Mouse (Mus musculus) thymus, postnatal 25 days (tissue): ENCODE results near the gene Slc39a13.
"Not testable (repeated sequence)": the region's sequence is repeated elsewhere in the genome, so short reads cannot be mapped to it uniquely, and the experiment has no call there.

Source experiments
- DNase-seq: peaks from one replicate; pipeline ENCODE4 v3.0.0; 2022

The Slc39a13 gene

DNA sequence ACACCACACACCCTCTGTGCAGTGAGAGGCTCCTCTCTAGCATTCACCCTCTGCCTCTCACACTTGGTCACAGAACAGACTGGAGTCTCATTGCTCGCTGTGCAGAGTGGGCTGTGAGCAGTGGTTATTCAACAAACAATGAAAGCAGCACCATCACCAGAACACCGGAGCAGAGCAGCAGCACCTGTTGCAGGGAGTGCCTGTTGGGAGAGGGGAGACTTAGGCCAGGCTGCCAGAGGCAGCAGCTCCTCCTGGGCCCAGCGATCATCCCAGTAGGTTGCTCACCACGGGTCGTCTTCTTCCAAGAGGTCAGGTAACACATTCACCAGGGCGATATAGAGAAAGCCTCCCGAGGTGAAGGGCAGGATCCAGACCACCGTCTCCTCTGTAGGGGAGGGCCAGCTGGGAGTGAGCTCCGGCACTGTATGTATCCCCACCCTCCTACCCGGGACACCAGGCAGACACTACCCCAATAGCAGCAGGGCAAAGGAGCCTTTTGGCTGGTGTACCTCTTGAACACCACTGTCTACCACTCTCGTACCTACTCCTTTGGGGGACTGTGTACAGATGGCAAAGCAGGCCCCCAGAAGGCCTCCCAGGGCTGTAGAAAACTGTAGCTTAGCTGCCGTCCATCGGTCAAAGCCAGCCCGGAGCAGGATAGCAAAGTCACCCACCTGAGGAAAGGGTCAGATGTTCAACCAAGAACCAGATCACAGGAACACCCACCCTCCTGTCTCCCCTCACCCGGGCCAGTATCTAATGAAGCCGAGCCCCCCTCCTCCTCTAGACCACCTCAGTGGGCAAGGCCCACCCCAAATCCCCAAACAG lies 7.2 kb downstream of the Slc39a13 start:
- no peak for DNase-seq

DNA sequence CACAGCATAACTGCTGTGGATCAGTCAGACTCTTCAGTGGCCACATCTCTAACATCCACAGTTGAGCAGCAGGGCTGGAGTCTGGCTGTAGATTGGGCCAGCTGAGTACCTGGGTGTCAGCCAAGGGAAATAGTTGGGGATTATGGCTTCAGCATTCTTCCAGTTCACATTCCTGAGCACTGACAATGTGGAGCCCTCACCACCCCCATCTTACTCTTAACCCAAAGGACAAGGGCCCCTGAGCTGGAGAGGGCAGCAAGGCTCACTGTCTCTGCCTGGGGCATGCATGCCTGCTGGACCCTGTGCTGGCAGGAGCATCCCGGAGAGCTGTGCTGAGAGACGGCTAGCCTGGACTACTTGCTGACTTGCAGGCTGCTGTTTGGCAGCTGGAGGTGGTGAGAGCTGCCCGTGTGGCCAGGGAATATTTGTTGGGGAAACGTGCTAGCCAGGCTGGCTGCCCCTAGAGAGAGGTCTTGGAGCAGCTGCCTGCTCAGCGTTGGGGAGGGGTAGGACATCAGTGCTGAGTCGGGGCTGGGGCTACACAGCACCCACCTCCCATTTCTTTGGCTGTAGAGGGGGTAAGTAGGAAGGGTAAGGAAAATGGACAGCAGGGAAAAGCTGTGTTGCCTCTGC lies 8.3 kb downstream of the Slc39a13 start:
- DNase-seq: no peak

DNA sequence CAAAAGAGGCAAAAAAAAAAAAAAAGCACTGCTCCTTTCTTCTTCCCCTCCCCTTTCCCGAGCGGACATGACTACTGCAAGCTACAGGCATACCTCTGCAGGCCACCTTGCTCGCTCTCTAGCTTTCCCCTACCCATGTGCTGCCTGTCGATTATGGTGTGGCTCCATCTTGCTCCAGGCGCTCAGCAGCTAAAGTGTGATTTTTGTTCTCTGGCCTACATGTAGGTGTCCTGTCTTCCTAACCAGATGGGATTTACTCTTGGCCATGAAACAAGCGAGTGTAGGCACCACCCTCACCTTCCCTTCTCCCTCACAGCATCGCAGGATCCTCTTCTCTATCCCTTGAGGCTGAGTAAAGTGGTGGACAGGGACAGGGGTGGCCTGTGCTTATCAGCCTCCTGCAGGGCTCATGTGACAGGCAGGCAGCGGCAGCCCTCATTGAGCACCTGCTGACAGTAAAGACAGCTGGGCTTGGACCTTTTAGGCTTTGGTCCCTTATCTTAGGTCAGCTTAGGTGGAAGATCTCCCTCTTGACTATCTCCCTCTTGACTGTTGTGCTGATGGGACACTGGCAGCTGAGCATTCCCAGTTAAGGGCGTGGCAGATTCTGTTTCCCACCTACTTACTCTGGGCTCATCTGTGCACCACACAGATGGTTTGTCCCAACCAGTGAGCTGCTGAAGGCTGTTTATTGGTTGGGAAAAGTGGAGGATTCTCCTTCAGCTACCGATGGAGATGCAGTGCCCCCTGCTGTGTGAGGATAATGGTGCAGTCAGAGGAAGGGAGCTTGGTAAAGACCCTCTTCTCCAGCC lies 9.5 kb downstream of the Slc39a13 start:
- peak; percentile 36 for DNase-seq

DNA sequence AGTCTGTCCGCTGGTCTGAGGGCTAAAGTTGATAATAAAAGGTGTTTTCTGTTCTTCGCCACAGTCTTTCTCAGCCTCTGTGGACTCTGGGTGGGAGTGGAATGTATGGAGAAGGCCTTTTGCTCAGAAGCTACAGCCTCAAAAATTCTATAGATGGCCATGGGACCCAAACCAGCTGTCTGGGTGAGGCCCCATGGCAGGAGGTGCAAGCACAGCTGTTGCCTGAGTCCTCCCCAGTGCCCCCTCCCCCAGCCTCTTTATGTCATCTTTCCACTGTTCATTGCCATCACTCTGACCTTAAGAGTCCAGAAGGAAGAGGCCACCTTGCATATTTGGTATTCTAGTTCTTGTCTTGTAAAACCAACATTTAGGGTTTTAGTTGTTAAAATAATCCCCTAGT lies 10.8 kb downstream of the Slc39a13 start:
- DNase-seq: no peak

DNA sequence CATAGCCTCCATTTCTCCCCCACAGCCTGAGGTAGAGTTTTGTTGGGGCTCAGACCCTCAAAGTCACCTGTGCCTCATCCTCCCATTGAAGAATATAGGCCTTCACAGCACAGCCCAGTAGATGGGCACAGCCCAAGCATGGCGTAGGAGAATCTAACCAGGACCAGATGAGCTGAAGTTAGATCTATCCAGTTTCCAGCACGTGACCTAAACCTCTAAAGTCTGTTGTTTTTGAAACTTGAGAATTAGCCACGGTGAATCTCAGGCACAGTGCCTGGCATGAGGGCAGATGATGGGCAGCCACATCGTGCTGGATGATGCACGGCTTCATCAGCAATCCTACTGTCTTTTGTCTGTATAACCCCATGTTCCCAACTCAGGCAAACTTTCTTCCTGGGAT lies 11.8 kb downstream of the Slc39a13 start:
- no peak for DNase-seq

DNA sequence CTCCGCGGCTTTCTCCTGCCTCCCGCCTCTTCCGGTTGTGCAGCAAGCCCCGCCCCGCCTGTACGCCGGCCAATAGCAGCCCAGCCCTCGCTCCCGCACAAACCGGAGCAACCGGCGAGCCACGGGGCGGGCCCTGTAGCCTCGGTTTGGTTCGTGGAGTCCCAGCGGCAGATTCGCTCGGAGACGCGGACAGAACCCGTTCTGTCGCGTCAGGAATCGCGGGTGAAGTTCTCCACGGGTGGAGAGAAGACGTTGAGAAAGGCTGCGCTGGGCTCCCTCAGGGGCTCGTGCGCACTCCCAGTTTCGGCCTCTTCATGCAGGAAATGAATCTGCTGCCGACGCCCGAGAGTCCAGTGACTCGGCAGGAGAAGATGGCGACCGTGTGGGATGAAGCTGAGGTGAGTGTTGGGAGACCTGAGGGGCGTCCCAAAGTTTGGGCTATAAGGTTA lies 16.3 kb downstream of the Slc39a13 start, which contains the start of gene Psmc3:
TSS of gene Psmc3 (plus strand) at position 76 of the 449 bp plus-strand sequence.
- peak; percentile 97 for DNase-seq

DNA sequence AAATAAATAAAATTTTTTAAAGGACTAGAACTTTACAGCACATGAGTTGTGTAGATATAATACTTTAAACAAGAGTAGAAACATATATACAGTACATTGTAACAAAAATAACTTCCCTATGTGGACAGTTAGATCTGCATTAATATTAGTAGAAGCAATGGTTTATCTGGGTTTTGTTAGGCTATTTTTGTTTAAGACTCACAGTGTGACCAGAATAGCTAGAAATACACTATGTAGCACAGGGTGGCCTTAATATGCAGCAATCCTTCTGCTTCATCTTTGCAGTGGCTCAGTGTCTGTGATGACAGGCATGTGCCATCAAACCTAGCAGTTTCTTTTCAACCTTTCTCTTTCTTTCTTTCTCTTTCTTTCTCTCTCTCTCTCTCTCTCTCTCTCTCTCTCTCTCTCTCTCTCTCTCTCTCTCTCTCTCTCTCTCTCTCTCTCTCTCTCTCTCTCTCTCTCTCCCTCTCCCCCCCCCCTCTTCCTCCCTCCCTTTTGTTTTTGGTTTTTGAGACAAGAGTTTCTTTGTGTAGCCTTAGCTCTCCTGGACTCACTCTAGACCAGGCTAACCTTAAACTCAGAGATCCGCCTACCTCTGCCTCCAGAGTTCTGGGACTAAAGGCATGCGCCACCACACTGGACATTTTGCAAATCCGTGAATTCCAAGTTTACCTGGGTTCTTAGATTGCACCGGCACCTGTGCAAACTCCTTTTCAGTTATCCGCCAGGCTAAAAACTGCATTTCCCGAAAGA lies 16.9 kb downstream of the Slc39a13 start:
- no peak for DNase-seq

DNA sequence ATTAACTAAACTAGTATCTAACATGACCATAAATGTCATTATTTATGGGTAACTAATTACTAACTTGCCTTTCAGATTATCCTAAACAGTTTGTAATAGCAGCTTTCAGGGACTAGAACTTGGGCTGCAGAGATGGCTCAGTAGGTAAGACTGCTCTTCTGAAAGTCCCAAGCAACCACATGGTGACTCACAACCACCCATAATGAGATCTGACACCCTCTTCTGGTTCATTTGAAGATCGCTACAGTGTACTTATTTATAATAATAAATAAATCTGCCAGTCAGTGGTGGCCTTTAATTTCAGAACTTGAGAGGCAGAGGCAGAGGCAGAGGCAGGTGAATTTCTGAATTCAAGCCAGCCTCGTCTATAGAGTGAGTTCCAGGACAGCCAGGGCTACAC lies 17.5 kb downstream of the Slc39a13 start:
- DNase-seq: no peak

DNA sequence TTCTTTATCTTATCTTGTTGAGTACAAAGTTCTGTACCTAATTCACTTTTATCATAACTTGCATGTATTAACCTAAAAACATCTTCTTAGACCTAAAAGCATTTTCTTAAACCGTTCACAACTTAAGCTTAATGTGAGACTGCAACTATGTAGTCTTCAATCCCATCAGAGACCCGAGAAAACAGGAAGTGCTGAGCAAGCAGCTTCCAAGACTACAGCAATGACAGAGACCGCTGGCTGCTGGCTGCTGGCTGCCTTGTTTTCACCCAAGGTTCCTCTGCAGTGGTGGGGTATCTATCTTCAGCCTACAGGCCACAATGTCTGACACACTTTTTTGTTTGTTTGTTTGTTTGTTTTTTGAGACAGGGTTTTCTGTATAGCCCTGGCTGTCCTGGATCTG lies 18.3 kb downstream of the Slc39a13 start:
- DNase-seq: no peak

DNA sequence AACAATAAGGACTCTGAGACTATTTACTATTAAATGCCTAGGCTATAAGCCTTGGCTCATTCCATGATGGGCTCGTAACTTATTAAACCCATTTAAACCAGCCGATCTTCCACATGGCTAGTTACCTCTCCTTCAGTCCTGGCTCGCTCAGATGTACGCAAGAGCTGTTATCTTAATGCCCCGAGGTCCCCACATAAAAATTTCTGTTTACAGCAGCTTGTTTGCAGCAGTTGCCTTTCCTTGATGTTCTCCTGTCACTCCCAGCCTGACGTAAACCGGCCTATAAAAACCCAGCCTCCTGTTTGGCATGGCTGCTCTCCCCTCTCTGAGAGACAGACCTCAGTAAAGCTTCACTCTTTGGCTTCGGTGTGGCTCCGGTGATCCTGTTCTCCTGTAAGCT lies 22.9 kb downstream of the Slc39a13 start:
- no peak for DNase-seq

DNA sequence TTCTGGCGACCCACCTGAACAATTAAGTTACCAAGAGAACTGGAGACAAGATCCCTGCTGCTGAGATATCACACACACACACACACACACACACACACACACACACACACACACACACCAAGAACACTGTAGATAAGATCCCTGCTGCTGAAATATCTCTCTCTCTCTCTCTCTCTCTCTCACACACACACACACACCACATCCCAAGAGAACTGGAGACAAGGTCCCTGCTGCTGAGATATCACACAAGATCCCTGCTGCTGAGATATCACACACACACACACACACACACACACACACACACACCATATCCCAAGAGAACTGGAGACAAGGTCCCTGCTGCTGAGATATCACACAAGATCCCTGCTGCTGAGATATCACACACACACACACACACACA lies 24.4 kb downstream of the Slc39a13 start:
- not testable (repeated sequence) for DNase-seq

DNA sequence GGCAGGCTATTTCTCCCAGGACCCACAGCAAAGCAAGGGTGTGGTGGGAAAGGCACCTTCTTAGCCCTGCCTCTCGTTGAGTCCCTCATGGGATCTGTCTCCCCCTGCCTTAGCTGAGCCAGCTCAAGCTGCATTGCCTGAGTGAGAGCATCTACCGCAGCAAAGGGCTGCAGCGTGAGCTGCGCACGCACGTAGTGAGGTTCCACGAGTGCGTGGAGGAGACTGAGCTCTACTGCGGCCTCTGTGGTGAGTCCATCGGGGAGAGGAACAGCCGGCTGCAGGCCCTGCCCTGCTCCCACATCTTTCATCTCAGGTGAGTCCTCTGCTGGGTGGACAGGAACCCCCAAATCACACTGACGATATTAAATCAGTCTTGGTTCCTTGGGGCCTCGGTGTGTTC lies 25.5 kb downstream of the Slc39a13 start:
- DNase-seq: no peak

DNA sequence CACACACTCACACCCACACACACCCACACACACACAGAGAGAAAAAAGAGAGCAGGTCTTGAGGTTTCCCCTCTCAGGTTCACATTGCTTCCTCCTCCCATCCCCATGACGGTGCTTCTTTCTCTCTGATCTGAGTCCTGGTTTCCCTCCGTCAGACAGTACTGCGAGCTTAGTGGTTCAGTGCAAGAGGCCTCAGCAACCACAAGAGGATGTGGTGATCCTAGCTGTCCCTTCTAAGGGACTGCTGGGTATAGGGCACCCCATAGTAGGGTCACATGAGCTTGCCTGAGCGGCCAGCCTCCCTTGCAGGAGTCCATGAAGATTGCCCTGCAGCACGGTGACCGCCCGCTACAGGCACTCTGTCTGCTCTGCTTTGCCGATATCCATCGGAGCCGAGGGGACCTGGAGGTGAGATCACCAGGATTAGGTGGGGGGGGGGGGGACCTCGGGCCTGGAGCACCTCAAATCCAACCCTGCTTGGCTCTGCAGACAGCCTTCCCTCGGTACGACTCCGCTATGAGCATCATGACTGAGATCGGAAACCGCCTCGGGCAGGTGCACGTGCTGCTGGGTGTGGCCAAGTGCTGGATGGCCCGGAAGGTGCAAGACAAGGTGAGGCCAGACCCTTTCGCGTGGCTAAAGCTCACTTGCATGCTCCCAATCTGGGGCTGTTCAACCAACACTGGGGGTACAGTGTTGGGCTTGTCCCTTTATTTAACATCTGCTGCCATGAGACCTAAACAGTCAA lies 27.4 kb downstream of the Slc39a13 start:
- peak; percentile 49 for DNase-seq

DNA sequence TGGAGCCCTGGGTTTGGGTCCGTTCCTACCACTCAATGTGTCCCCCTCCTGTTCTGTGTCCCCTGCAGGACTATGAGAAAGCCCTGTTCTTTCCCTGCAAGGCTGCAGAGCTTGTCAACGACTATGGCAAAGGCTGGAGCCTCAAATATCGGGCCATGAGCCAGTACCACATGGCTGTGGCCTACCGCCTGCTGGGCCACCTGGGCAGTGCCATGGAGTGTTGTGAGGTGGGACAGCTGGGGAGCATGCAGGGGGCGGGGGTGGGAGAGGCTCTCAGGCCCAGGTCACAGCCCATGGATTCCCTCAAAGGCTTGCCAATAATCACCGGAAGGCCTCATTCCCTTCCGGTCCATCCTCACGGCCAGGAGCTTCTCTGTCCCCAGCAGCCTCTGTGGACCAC lies 28.4 kb downstream of the Slc39a13 start:
- no peak for DNase-seq

DNA sequence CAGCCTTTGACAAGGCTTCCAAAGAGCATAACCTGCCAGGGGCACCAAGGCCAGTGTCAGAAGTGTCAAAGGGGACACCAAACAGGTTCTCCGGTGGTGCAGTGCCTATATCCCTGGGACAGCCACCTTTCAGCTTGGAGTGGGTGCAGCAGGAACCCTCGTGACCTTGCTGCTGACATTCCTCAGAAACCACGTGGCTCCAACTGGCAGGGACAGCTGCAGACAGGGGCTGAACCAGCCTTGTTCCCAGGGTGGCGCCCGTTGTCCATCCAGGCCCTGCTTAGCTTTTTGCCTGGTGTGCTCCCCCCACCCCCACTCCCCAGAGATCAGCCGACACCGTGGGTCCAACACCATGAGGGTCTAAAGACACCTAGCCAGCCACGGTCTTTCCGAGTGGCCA lies 34.8 kb downstream of the Slc39a13 start, which contains the start of gene Rapsn:
TSS of gene Rapsn (plus strand) at position 236 of the 400 bp plus-strand sequence.
- DNase-seq: no peak

DNA sequence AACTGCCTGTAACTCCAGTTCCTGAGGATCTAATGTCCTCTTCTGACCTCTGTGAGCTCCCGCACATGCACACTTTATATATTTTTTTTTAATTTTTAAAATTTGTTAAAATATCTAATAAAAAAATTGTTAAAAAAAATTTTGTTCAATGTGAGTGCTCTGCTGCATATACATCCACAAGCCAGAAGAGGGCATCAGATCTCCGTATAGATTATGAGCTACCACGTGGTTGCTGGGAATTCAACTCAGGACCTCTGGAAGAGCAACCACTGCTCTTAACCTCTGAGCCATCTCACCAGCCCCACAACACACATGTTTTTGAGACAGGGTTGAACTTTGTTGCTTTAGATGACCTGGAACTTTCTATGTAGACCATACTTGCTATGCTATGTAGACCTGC lies 37.2 kb downstream of the Slc39a13 start:
- DNase-seq: no peak

DNA sequence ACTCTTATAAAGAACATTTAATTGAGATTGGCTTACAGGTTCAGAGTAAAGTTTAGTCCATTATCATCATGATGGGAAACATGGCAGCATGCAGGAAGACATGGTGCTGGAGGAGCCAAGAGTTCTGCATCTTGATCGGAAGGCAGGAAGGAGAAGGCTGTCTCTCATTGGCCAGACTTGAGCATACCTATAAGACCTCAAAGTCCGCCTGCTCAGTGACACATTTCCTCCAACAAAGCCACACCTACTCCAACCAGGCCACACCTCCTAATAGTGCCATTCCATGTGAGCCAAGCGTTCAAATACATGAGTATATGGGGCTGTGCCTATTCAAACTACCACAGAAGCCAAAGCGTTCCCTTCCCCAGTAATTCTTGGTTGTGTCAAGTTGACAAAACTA lies 39.0 kb downstream of the Slc39a13 start:
- DNase-seq: no peak

DNA sequence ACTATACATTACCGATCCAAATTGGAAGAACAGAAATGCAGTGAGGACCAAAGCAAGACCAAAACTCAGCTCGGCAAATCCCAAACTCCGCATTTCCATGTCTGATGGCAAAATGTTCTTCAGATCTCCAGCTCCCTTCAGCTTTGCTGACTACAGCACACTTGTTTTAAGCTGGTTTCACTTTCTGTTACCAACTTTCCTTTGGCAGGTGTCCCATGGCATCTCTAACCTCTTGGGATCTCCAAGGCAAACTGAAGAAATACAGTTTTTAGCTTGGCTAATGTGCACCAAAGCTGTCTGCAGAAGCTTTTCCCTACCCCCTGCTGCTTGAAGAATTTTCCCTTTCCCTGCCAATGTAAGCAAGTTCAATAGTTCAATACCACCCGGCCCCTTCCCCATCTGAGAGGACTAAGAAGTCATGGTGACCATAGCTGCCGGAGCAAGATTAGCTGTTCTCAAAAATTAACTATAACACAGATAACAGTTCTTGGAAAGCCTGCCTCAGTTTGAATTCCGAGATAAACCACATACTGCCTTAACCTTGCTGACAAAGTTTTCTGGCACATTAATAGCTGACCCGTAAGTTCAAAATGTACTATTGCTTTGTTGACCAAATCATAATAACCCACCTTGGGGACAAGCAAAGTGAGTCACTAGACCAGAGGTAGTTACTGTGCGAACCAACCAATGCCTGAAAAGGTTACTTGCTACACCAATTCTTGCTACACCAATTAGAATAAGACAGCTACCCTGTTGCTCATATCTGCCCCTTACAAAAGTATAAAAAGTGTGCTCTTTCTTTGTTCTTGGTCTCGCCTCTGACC lies 42.6 kb downstream of the Slc39a13 start:
- no peak for DNase-seq

DNA sequence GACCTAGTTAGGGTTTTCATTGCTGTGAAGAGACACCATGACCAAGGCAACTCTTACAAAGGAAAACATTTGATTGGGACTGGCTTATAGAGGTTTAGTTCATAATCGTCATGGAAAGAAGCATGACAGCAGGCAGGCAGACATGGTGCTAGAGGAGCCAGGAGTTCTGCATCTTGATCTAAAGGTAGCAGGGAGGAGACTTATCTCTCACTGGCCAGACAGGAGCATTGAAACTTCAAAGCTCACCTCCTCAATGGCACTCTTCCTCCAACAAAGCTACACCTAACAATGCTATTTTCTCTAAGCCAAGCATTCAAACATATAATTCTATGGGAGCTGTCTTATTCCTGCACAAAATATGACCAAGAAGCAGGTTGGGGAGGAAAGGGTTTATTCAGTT lies 43.7 kb downstream of the Slc39a13 start:
- no peak for DNase-seq

DNA sequence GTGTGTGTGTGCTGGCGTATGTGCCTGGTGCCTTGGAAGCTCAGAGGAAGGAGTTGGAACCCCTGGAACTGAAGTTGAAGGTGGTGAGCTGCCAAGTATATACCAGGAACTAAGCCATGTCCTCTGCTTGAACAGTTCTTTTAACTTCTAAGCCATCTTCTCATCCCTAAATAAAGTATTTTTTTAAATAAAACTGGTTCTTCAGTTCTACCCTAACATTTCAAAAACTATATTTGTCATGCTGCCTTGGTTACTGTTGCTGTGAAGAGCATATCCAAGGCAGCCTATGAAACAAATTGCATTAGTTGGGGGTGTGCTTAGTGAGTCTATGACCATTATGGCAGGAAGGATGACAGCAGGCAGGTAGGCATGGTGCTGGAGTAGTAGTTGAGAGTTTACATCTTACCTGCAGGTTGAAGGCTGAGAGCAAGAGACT lies 45.1 kb downstream of the Slc39a13 start:
- no peak for DNase-seq

DNA sequence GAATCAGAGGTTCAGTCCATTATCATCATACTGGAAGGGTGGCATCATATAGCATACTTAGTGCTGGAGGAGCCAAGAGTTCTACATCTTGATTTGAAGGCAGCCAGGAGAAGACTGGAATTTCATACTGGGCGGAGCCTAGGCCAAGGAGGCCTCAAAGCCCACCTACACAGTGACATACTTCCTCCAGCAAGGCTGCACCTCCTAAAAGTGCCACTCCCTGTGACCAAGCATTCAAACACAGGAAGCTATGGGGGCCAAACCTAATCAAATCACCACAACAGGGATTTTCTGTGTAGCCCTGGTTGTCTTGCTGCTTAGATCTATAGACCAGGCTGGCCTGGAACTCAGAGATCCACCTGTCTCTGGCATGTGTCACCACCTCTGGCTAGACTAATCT lies 46.3 kb downstream of the Slc39a13 start:
- DNase-seq: no peak
